Comparison of ENCODE assay signal across 13 mouse cellular contexts in the genomic region with DNA sequence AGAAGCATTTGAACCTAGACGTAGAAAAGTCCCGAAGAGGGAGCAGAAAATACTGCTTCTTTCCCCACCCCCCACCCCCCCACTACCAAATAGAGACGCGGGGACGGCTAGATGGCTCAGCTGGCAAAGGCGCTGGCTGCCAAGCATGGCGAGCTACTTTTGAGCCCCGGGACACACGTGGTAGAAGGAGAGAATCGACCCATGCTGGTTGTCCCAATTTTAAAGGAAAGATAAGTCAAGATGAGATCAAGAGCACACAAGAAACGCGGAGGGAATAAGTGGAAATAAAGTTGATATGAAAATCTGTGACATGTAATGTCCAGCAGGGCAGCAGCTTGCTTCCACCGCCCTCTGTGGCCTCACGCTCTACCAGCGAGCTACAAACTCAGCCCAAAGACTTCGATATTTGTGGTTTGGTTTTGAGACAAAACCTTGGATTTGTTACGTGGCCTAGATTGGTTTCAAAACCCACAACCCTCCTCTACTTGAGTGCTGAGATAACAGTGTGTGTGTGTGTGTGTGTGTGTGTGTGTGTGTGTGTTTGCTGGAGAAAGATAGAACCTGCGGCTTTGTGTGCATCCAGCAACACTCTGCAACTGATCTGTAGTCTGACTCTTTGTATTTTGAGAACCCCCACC. TPM values are rescaled to one million over a fixed set of nuclear protein-coding genes. Genes with fewer than 3 reads are reported as not detected.
A peak's percentile ranks its signal among the peaks of the same experiment; 100 is the strongest.
DNase-seq lines count a peak whose midpoint lies in the region; ATAC-seq and TF ChIP-seq lines count a peak whose summit lies in the region.
"Had no signal": no experiment of that assay in that cellular context is flagged by ENCODE, and none has a peak within 500 bp of the region (broad histone marks: within the 10 kb centered on the region; RNA-seq: fewer than 3 reads in every experiment).

No protein-coding gene starts in this region.

- no peaks in the 10 kb centered on the region for H3K36me3 ChIP-seq in hindbrain, embryonic 13.5 days
- H3K36me3 ChIP-seq in hindbrain, embryonic 11.5 days (ENCODE audit: control insufficient read depth, insufficient read depth, low read length) = no peaks in the 10 kb centered on the region
- H3K36me3 ChIP-seq in midbrain, embryonic 14.5 days (ENCODE audit: control insufficient read depth, insufficient read depth, low read length) = no peaks in the 10 kb centered on the region
- H3K36me3 ChIP-seq in intestine, postnatal 0 days (ENCODE audit: control insufficient read depth, insufficient read depth) = no peaks in the 10 kb centered on the region
- H3K36me3 ChIP-seq: embryonic facial prominence, embryonic 12.5 days; intestine, embryonic 15.5 days; limb, embryonic 12.5 days; stomach, embryonic 15.5 days had no signal

- H3K27me3 ChIP-seq in hindbrain, embryonic 13.5 days = peaks cover 41% of the 10 kb centered on the region
- peaks cover 4% of the 10 kb centered on the region for H3K27me3 ChIP-seq in hindbrain, embryonic 11.5 days (ENCODE audit: control insufficient read depth, insufficient read depth, low read length)
- H3K27me3 ChIP-seq in midbrain, embryonic 14.5 days (ENCODE audit: control insufficient read depth, insufficient read depth, low read length) = peaks cover 18% of the 10 kb centered on the region
- H3K27me3 ChIP-seq in intestine, postnatal 0 days (replicated peaks; ENCODE audit: control insufficient read depth, insufficient read depth, low read length) = peaks cover 18% of the 10 kb centered on the region; the same call in 1 of the 2 replicates

- 63% methylated on average over 18 of the region's 18 CpGs for WGBS in hindbrain, embryonic 13.5 days
- 71% methylated on average over 18 of the region's 18 CpGs for WGBS in hindbrain, embryonic 11.5 days
- WGBS in midbrain, embryonic 14.5 days = 64% methylated on average over 18 of the region's 18 CpGs
- WGBS in intestine, postnatal 0 days = 65% methylated on average over 18 of the region's 18 CpGs

- no peak overlapping the region for H3K27ac ChIP-seq in hindbrain, embryonic 13.5 days
- H3K27ac ChIP-seq in hindbrain, embryonic 11.5 days (ENCODE audit: low read depth, low read length) = no peak overlapping the region
- H3K27ac ChIP-seq in midbrain, embryonic 14.5 days (replicated peaks; ENCODE audit: low read depth, low read length) = no peak overlapping the region
- no peak overlapping the region for H3K27ac ChIP-seq in intestine, postnatal 0 days (ENCODE audit: low read depth, low read length)
- H3K27ac ChIP-seq: embryonic facial prominence, embryonic 12.5 days; intestine, embryonic 15.5 days; limb, embryonic 12.5 days had no signal

- ATAC-seq in cerebellum, adult (ENCODE audit: insufficient number of reproducible peaks, low FRiP score, low TSS enrichment) = no peak
- no peak for ATAC-seq in hindbrain, embryonic 13.5 days (ENCODE audit: low FRiP score)
- no peak for ATAC-seq in hindbrain, embryonic 11.5 days (ENCODE audit: low FRiP score)
- ATAC-seq in midbrain, embryonic 14.5 days (ENCODE audit: low FRiP score, low TSS enrichment) = no peak
- no peak for ATAC-seq in intestine, postnatal 0 days

- H3K9ac ChIP-seq in hindbrain, embryonic 13.5 days = 0 out of 2 replicates have a peak overlapping the region, but pooled peaks have one; percentile 19
- H3K9ac ChIP-seq in hindbrain, embryonic 11.5 days (ENCODE audit: low read depth, low read length) = no peak overlapping the region
- no peak overlapping the region for H3K9ac ChIP-seq in midbrain, embryonic 14.5 days (replicated peaks; ENCODE audit: low read length)
- no peak overlapping the region for H3K9ac ChIP-seq in intestine, postnatal 0 days (ENCODE audit: low read depth, low read length)
- H3K9ac ChIP-seq: embryonic facial prominence, embryonic 12.5 days; intestine, embryonic 15.5 days; limb, embryonic 12.5 days; stomach, embryonic 15.5 days had no signal

- H3K4me3 ChIP-seq in hindbrain, embryonic 13.5 days = no peak overlapping the region; the same call in 1 of the 2 replicates
- H3K4me3 ChIP-seq in hindbrain, embryonic 11.5 days (ENCODE audit: low read depth, low read length) = no peak overlapping the region
- no peak overlapping the region for H3K4me3 ChIP-seq in midbrain, embryonic 14.5 days (replicated peaks; ENCODE audit: low read depth, low read length)
- H3K4me3 ChIP-seq in intestine, postnatal 0 days (ENCODE audit: low read depth, low read length) = no peak overlapping the region
- H3K4me3 ChIP-seq: embryonic facial prominence, embryonic 12.5 days; intestine, embryonic 15.5 days; limb, embryonic 12.5 days; stomach, embryonic 15.5 days had no signal

- peak; percentile 62 for DNase-seq in cerebellum, adult 9-11 months
- DNase-seq in hindbrain, embryonic 11.5 days (ENCODE audit: low spot score) = no peak
- peak; percentile 22 for DNase-seq in T-cell, adult 2 months (ENCODE audit: low spot score)
- DNase-seq in midbrain, embryonic 14.5 days = no peak
- DNase-seq in gastrocnemius, postnatal 4 days (ENCODE audit: low spot score in 2 of 2) = no peak

- H3K4me1 ChIP-seq in hindbrain, embryonic 13.5 days (replicated peaks) = peaks cover 38% of the 10 kb centered on the region
- no peaks in the 10 kb centered on the region; the same call in 1 of the 2 replicates for H3K4me1 ChIP-seq in hindbrain, embryonic 11.5 days (replicated peaks; ENCODE audit: control insufficient read depth, insufficient read depth, low read length)
- H3K4me1 ChIP-seq in midbrain, embryonic 14.5 days (ENCODE audit: control insufficient read depth, insufficient read depth, low read length) = no peaks in the 10 kb centered on the region
- H3K4me1 ChIP-seq in intestine, postnatal 0 days (replicated peaks; ENCODE audit: control insufficient read depth, insufficient read depth, low read length) = peaks cover 4% of the 10 kb centered on the region; the same call in 1 of the 2 replicates
- H3K4me1 ChIP-seq: embryonic facial prominence, embryonic 12.5 days; limb, embryonic 12.5 days had no signal

- H3K9me3 ChIP-seq in hindbrain, embryonic 13.5 days = no peaks in the 10 kb centered on the region
- H3K9me3 ChIP-seq in hindbrain, embryonic 11.5 days (ENCODE audit: control insufficient read depth, low read length) = no peaks in the 10 kb centered on the region
- H3K9me3 ChIP-seq in midbrain, embryonic 14.5 days (ENCODE audit: control insufficient read depth, low read length) = no peaks in the 10 kb centered on the region
- no peaks in the 10 kb centered on the region for H3K9me3 ChIP-seq in intestine, postnatal 0 days (ENCODE audit: control insufficient read depth)
- H3K9me3 ChIP-seq: embryonic facial prominence, embryonic 12.5 days; intestine, embryonic 15.5 days; limb, embryonic 12.5 days; stomach, embryonic 15.5 days had no signal

- H3K4me2 ChIP-seq in hindbrain, embryonic 13.5 days = peak overlapping the region; percentile 50
- no peak overlapping the region for H3K4me2 ChIP-seq in hindbrain, embryonic 11.5 days (replicated peaks; ENCODE audit: low read depth, low read length)
- peak overlapping the region; percentile 39; the same call in 1 of the 2 replicates for H3K4me2 ChIP-seq in midbrain, embryonic 14.5 days (ENCODE audit: low read length)
- no peak overlapping the region for H3K4me2 ChIP-seq in intestine, postnatal 0 days (replicated peaks; ENCODE audit: low read depth)

- no peak for TF ChIP-seq CTCF in intestine, postnatal 0 days (IDR thresholded peaks at IDR 0.05; ENCODE audit: low read depth)

RNA-seq across cellular contexts. Expression of a gene that starts 9.0 kb away (rescaled TPM):
- 21.4 and 21.6 TPM in 2 replicates for polyA plus RNA-seq in hindbrain, embryonic 13.5 days (2015; fragmentation: Nextera tagmentation; extraction: Ambion mirVana)
- polyA plus RNA-seq in hindbrain, embryonic 11.5 days (2014; fragmentation: Nextera tagmentation; extraction: Ambion mirVana) = 20.9 and 23.2 TPM in 2 replicates
- 19.8 and 20.4 TPM in 2 replicates for polyA plus RNA-seq in midbrain, embryonic 14.5 days (2014; fragmentation: Nextera tagmentation; extraction: Ambion mirVana)
- 10 to 100 TPM; 12.0 to 13.2 TPM for total RNA-seq in gastrocnemius, postnatal 4 days (2021)
- 18.3 and 18.8 TPM in 2 replicates for polyA plus RNA-seq in intestine, postnatal 0 days (2015; fragmentation: Nextera tagmentation; extraction: Ambion mirVana)

RNA-seq across cellular contexts. Expression of a gene that starts 11.2 kb away (rescaled TPM):
- 0.36 TPM in 1 of 2 replicates, not detected in the other for polyA plus RNA-seq in hindbrain, embryonic 13.5 days (2015; fragmentation: Nextera tagmentation; extraction: Ambion mirVana)
- 1.4 and 3.3 TPM in 2 replicates for polyA plus RNA-seq in hindbrain, embryonic 11.5 days (2014; fragmentation: Nextera tagmentation; extraction: Ambion mirVana)
- polyA plus RNA-seq in midbrain, embryonic 14.5 days (2014; fragmentation: Nextera tagmentation; extraction: Ambion mirVana) = not detected in 2 replicates
- total RNA-seq in gastrocnemius, postnatal 4 days (2021) = 1 to 10 TPM; 1.2 to 1.4 TPM
- not detected in 2 replicates for polyA plus RNA-seq in intestine, postnatal 0 days (2015; fragmentation: Nextera tagmentation; extraction: Ambion mirVana)
- polyA plus RNA-seq: intestine, embryonic 15.5 days; lung, postnatal 0 days had no signal

RNA-seq across cellular contexts. Expression of a gene that starts 18.1 kb away (rescaled TPM):
- polyA plus RNA-seq in hindbrain, embryonic 13.5 days (2015; fragmentation: Nextera tagmentation; extraction: Ambion mirVana) = 13.1 and 16.8 TPM in 2 replicates
- 17.4 and 18.7 TPM in 2 replicates for polyA plus RNA-seq in hindbrain, embryonic 11.5 days (2014; fragmentation: Nextera tagmentation; extraction: Ambion mirVana)
- 9.3 and 10.2 TPM in 2 replicates for polyA plus RNA-seq in midbrain, embryonic 14.5 days (2014; fragmentation: Nextera tagmentation; extraction: Ambion mirVana)
- total RNA-seq in gastrocnemius, postnatal 4 days (2021) = 1 to 10 TPM; 2.5 to 3.8 TPM
- polyA plus RNA-seq in intestine, postnatal 0 days (2015; fragmentation: Nextera tagmentation; extraction: Ambion mirVana) = 12.5 and 16.3 TPM in 2 replicates

RNA-seq across cellular contexts. Expression of a gene that starts 24.2 kb away (rescaled TPM):
- polyA plus RNA-seq in hindbrain, embryonic 13.5 days (2015; fragmentation: Nextera tagmentation; extraction: Ambion mirVana) = 118 and 126 TPM in 2 replicates
- 82.1 and 85.2 TPM in 2 replicates for polyA plus RNA-seq in hindbrain, embryonic 11.5 days (2014; fragmentation: Nextera tagmentation; extraction: Ambion mirVana)
- polyA plus RNA-seq in midbrain, embryonic 14.5 days (2014; fragmentation: Nextera tagmentation; extraction: Ambion mirVana) = 107 and 145 TPM in 2 replicates
- total RNA-seq in gastrocnemius, postnatal 4 days (2021) = 10 to 100 TPM; 25.0 to 26.5 TPM
- 58.2 and 63.5 TPM in 2 replicates for polyA plus RNA-seq in intestine, postnatal 0 days (2015; fragmentation: Nextera tagmentation; extraction: Ambion mirVana)

RNA-seq across cellular contexts. Expression of a gene that starts 29.8 kb away (rescaled TPM):
- 13.2 and 13.4 TPM in 2 replicates for polyA plus RNA-seq in hindbrain, embryonic 13.5 days (2015; fragmentation: Nextera tagmentation; extraction: Ambion mirVana)
- 5.3 and 6.8 TPM in 2 replicates for polyA plus RNA-seq in hindbrain, embryonic 11.5 days (2014; fragmentation: Nextera tagmentation; extraction: Ambion mirVana)
- polyA plus RNA-seq in midbrain, embryonic 14.5 days (2014; fragmentation: Nextera tagmentation; extraction: Ambion mirVana) = 13.9 and 16.3 TPM in 2 replicates
- 1 to 10 TPM; 3.3 to 3.8 TPM for total RNA-seq in gastrocnemius, postnatal 4 days (2021)
- polyA plus RNA-seq in intestine, postnatal 0 days (2015; fragmentation: Nextera tagmentation; extraction: Ambion mirVana) = 1.1 and 1.8 TPM in 2 replicates

Comparison
In these comparisons a context has a peak if more than half of its experiments do, and no peak if none do; other contexts are left out.
1. H3K4me2 ChIP-seq: peak in hindbrain, embryonic 13.5 days (single experiment) and midbrain, embryonic 14.5 days (single experiment); none in hindbrain, embryonic 11.5 days (single experiment) and intestine, postnatal 0 days (single experiment).
2. DNase-seq: peak in cerebellum, adult 9-11 months (single experiment) and T-cell, adult 2 months (single experiment); none in hindbrain, embryonic 11.5 days (single experiment), midbrain, embryonic 14.5 days (single experiment) and gastrocnemius, postnatal 4 days (0 of 2).